Mouse (Mus musculus): ENCODE results near the gene Rfx8. TPM values are rescaled to one million over a fixed set of nuclear protein-coding genes. Genes with fewer than 3 reads are reported as not detected.

Gene Rfx8
- total and polyA plus RNA-seq, 3 experiments = not detected

- H3K9me3 ChIP-seq (replicated peaks; ENCODE audit: insufficient read depth, low read length) = no peaks in the 10 kb centered on the region
- H3K4me1 ChIP-seq (ENCODE audit: control insufficient read depth in 1 of 2, insufficient read depth in 2 of 2, low read length in 2 of 2) = no peaks in the 10 kb centered on the region
- TF ChIP-seq TAL1 (IDR thresholded peaks at IDR 0.05; ENCODE audit: low read length) = no peak
- TF ChIP-seq TCF12 (IDR thresholded peaks at IDR 0.05; ENCODE audit: low read depth, low read length) = no peak
- no peak for TF ChIP-seq MAZ (IDR thresholded peaks at IDR 0.05; ENCODE audit: low read depth, low read length)
- no peak for TF ChIP-seq POLR2A (IDR thresholded peaks at IDR 0.05; ENCODE audit: control insufficient read depth in 1 of 2, insufficient read depth in 1 of 2, low read depth in 1 of 2, low read length in 2 of 2, poor library complexity in 1 of 2)
- TF ChIP-seq SIN3A (IDR thresholded peaks at IDR 0.05; ENCODE audit: low read length) = no peak
- no peak for TF ChIP-seq GATA1 (IDR thresholded peaks at IDR 0.05; ENCODE audit: low read depth, low read length)
- no peak for TF ChIP-seq POLR2AphosphoS5 (IDR thresholded peaks at IDR 0.05; ENCODE audit: borderline replicate concordance, low read depth, low read length)
- no peak for TF ChIP-seq KAT2A (conservative IDR thresholded peaks at IDR 0.05; ENCODE audit: low read depth, low read length)
- TF ChIP-seq ZKSCAN1 (IDR thresholded peaks at IDR 0.05; ENCODE audit: low read depth, low read length) = no peak
- no peak for TF ChIP-seq MAFK (IDR thresholded peaks at IDR 0.05; ENCODE audit: borderline replicate concordance, low read depth, low read length)
- no peak for TF ChIP-seq RCOR1 (IDR thresholded peaks at IDR 0.05; ENCODE audit: low read depth, low read length)
- no peak for TF ChIP-seq BHLHE40 (IDR thresholded peaks at IDR 0.05; ENCODE audit: borderline replicate concordance, low read depth, low read length)
- TF ChIP-seq RAD21 (IDR thresholded peaks at IDR 0.05; ENCODE audit: low read depth, low read length) = no peak
- TF ChIP-seq USF1 (IDR thresholded peaks at IDR 0.05; ENCODE audit: low read depth, low read length) = no peak
- TF ChIP-seq GABPA (IDR thresholded peaks at IDR 0.05; ENCODE audit: low read depth, low read length) = no peak
- TF ChIP-seq MAX (IDR thresholded peaks at IDR 0.05; ENCODE audit: low read length) = no peak
- TF ChIP-seq MYC (IDR thresholded peaks at IDR 0.05; ENCODE audit: low read depth, low read length) = no peak
- H3K4me3 ChIP-seq (ENCODE audit: control insufficient read depth in 1 of 2, insufficient read depth in 1 of 2, low read depth in 2 of 2, low read length in 2 of 2) = no peak overlapping the region
- H3K36me3 ChIP-seq (ENCODE audit: control insufficient read depth in 1 of 2, insufficient read depth in 2 of 2, low read length in 2 of 2) = no peaks in the 10 kb centered on the region
- H3K9ac ChIP-seq (ENCODE audit: control insufficient read depth, low read depth, low read length, poor library complexity, severe bottlenecking) = no peak overlapping the region
- DNase-seq (ENCODE audit: low read depth, low spot score) = no peak
- H3K79me2 ChIP-seq (ENCODE audit: control insufficient read depth, insufficient read depth, low read length, poor library complexity) = no peaks in the 10 kb centered on the region
- no peaks in the 10 kb centered on the region for H3K27me3 ChIP-seq (ENCODE audit: control insufficient read depth in 1 of 2, insufficient read depth in 2 of 2, low read length in 2 of 2)
- no peak overlapping the region for H3K27ac ChIP-seq (ENCODE audit: control insufficient read depth, low read depth, low read length)
Observed at GRCm38 (mm10) chr1:39710016-39710415, 10.8 kb downstream of the Rfx8 start.

DNA sequence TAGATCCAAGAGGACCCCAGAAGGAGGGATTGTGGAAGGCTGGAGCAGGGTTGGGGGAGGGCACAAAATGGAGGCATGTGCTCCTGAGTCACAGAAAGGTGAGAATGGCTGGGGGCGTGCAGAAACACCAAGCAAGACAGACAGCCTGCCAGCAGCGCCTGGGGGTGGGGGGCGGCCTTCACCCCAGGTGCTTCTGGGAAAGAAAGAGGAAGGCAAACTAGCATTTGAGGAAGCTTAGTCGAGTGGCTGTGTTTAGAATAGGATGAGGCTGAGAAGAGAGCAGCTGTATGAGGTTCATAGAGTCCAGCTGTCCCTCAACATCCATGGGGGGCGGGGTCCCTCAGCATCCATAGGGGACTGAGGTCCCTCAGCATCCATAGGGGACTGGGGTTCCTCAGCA lies 12.0 kb downstream of the Rfx8 start:
- Histone ChIP-seq H3K36me3 (ENCODE audit: control insufficient read depth in 1 of 2, insufficient read depth in 2 of 2, low read length in 2 of 2) (no peaks in the 10 kb centered on the region), H3K27me3 (ENCODE audit: control insufficient read depth in 1 of 2, insufficient read depth in 2 of 2, low read length in 2 of 2) (no peaks in the 10 kb centered on the region), H3K79me2 (ENCODE audit: control insufficient read depth, insufficient read depth, low read length, poor library complexity) (no peaks in the 10 kb centered on the region), H3K9ac (ENCODE audit: control insufficient read depth, low read depth, low read length, poor library complexity, severe bottlenecking) (no peak overlapping the region), H3K4me3 (ENCODE audit: control insufficient read depth in 1 of 2, insufficient read depth in 1 of 2, low read depth in 2 of 2, low read length in 2 of 2) (no peak overlapping the region), H3K4me1 (ENCODE audit: control insufficient read depth in 1 of 2, insufficient read depth in 2 of 2, low read length in 2 of 2) (no peaks in the 10 kb centered on the region), H3K9me3 (replicated peaks; ENCODE audit: insufficient read depth, low read length) (no peaks in the 10 kb centered on the region), H3K27ac (ENCODE audit: control insufficient read depth, low read depth, low read length) (no peak overlapping the region)
- TF ChIP-seq USF2 (IDR thresholded peaks at IDR 0.05; ENCODE audit: borderline replicate concordance in 1 of 2, insufficient read depth in 1 of 2, low read depth in 1 of 2, low read length in 2 of 2) = no peak
- no peak for TF ChIP-seq UBTF (IDR thresholded peaks at IDR 0.05; ENCODE audit: borderline replicate concordance, insufficient read depth, low read depth, low read length)
- no peak for TF ChIP-seq GATA1 (IDR thresholded peaks at IDR 0.05; ENCODE audit: low read depth, low read length)
- TF ChIP-seq ZKSCAN1 (IDR thresholded peaks at IDR 0.05; ENCODE audit: low read depth, low read length) = no peak
- DNase-seq (ENCODE audit: low read depth, low spot score) = no peak
